Mouse (Mus musculus) spleen, postnatal 10 days (tissue): ENCODE data around the gene Gm11985.
A peak's percentile ranks its signal among the peaks of the same experiment; 100 is the strongest.

Source experiments
- DNase-seq, 2 experiments: peaks; one replicate each; pipeline ENCODE4 v3.0.0; 2021 to 2022; ENCODE audit warnings: low spot score in 2 of 2

Gene Gm11985

GRCm38 (mm10) chr11:7200393-7200783 is 12.0 kb upstream of the Gm11985 start:
- no peak for DNase-seq

- peak in 1 of 2 experiments; percentile 39 for DNase-seq
These were observed 11.5 kb upstream of the Gm11985 start for GRCm38 (mm10) chr11:7199736-7200392.

DNA sequence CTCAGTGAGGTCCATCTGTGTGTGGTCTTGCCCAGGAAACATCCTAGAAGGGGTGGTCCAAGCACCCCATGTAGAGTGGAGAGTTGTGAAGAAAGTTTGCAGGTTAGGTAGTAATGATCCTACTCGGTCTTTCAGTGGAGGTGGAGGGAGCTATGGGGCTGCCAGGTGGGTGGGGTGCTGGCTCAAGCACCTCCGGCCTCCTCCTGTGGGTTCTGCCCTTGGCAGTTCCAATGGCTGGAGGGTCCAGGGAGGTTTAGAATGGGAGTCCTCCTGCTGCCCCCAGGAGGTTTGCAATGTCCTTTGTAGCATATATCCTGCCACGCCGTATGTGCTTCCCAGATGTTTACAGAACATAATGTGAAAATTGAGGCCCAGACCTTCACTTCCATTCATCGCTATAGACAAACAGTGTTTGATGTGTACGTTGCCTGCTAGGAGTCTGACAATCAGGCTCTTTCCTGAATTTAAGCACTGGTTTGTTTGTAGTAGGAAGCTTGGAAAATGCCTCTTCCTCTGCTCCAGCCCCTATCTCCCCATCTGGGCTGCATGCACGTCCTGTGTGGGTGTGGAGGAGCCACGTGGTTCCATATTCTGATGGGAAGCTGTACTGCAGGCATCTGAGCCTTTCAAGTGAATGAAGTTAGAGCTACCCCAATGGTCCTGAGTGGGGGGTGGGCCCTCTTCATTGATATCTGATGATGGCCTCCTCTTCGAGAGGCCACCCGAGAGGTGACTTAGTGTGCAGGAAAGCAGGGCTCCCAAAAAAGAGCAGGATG is 10.3 kb upstream of the Gm11985 start:
- DNase-seq = no peak

- DNase-seq = no peak
These were observed 9.6 kb upstream of the Gm11985 start for GRCm38 (mm10) chr11:7198006-7198405.

GRCm38 (mm10) chr11:7197491-7197941 is 9.1 kb upstream of the Gm11985 start, which contains the start of gene Igfbp1:
Gene Igfbp1, plus strand, starts transcription at chr11:7197782.
- DNase-seq = no peak

GRCm38 (mm10) chr11:7195312-7195685 is 6.9 kb upstream of the Gm11985 start:
- no peak for DNase-seq

DNA sequence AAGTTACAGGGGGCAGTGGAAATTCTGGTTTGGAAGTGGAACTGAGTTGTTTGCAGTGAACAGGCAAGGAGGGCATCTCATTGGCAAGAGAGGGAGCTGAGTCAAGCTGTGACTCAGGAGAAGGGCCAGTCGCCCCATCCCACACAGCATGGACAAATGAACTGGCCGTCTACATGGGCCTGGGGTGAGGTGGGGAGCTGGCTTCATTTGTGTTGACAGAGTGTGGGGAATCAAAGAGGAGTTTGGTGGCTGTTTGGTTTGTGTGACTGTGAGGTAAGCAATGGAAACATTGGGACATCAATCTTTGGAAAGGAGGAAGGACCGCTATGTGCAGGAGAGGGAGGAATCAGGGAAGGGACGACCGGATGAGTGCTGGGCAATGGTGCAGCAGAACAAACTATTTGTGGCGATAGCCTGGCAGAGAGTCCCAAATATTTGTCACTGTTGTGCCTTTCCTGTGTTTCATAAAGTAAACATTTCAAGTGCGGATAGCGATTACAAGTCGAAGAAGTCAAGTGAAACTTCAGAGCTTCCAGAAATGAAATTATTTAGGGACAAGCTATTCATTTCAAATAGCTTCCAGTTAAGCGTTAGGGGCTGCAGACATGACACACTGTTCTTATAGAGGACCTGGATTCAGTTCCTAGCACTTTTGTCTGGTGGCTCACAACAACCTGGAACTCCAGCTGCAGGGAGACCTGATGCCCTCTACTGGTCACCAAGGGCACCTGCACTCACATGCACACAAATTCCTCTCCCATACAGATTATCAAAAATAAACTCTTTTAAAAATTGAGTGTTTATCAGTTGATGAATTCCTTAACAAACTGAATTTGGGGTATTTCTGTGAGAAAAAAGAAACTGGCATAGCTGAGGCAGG is 6.3 kb upstream of the Gm11985 start:
- DNase-seq = no peak

DNA sequence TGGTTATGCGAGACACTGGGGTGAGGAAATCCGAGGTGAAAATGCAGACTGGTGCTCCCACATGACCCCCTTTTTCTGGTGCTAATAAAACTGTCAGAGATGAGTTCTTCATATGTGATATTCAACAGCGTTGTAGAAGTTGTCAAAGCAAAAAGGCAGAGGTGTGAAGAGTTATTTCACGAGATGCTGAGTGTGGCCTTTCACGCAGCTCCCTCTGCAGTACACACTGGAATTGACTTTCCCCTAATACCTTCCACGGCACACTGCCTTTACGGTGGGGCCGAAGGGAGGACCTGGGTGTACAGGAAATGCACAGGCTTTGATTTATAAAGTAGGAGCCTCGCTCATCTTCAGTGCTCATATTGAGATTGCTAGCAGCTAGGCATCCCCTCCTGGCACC is 4.8 kb upstream of the Gm11985 start:
- no peak for DNase-seq

DNA sequence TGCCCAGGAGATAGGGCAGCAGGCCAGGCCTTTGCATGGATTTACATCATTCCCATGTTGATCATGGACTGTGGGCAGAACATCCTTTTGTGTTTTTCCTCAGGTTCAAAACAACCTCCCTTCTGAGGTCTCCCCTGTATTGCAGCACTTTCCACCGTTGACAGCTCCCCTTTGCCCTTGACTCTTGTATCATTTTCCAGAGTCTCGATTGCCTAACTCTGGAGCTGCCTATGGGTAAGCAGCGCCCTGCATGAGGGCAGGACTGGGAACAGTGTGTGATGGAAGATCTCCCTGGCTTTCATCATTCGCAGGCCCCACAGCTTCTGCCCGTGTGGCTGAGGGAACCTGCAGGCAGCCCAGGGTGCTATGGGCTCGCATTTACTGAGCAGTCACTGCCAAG is 4.3 kb upstream of the Gm11985 start:
- DNase-seq = no peak

DNA sequence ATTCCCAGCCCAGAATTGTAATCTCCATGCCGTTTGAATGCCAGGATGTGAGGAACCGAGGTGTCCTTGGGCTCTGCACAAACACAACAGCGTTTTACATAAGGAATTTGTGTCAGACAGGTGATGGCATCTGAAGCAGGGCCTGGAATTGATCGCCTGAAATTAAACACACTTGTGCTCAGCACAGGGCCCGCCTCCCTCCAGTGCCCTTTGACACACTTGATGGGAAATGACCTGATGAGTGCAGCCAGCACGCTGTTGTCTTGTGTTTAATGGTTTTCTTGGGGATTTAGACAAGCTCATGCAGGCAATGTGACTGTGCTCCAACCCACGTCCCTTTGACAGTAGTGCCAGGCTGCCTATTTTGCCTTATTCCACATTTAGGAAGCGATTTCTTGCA is 897 bp downstream of the Gm11985 start:
- no peak for DNase-seq

GRCm38 (mm10) chr11:7184420-7184819 is 3.9 kb downstream of the Gm11985 start:
- DNase-seq = no peak

GRCm38 (mm10) chr11:7182409-7183042 is 5.8 kb downstream of the Gm11985 start:
- DNase-seq = no peak

DNA sequence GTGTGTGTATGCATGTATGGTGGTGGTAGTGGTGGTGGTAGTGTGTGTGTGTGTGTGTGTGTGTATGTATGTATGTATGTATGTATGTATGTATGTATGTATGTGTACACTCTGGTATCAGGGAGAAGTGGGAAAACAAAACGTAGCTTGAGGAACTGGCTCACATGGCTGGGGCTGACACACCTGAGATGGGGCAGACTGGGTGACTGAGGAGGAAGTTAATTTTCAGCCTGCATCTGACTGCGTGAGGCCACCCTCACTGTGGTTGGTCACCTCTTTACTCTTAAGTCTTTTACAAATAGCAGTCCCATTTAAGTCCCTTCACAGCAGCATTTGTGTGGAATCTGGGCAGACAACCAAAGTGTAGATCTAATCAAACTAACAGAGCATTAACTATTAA is 9.1 kb downstream of the Gm11985 start:
- DNase-seq = no peak

- DNase-seq = no peak
These were observed 9.6 kb downstream of the Gm11985 start for GRCm38 (mm10) chr11:7178724-7179123.

DNA sequence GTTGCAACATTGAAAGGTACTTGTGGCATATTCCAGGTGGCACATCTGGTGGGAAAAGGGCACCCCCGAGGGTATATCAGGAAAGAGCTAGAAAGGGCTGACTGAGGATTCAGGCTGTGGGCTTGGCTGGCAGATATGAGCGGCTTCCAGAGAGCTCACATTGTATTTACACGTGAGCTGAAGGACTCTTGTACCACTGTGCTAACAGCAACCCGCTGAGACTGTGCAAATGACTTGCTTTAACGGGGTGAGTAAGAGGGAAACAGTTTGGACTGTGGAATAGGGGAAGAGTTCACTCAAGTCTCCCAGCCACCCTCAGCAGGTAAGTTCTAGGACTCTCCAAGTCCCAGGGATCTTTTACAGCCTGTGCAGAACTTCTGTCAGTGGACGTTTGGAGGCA is 14.7 kb downstream of the Gm11985 start:
- no peak for DNase-seq

- DNase-seq = no peak
These were observed 18.7 kb downstream of the Gm11985 start for GRCm38 (mm10) chr11:7169645-7170044.

DNA sequence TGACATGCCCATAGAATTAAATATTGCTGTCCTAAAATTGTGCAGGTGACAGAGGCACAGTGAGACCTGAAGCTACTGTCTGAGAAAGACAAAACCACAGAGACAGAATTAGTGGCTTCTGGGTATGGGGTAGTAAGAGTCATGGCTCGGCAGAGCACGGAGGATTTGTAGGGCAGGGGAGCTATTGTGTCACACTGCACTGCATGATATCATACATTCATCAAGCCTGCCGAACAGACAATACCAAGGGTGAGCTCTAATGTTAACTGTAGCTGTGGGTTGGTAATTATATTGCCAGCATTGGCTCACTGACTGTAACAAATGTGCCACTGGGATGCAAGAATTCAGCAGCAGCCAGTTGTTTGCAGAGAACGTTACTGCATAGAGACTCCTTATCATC is 24.0 kb downstream of the Gm11985 start:
- no peak for DNase-seq

DNA sequence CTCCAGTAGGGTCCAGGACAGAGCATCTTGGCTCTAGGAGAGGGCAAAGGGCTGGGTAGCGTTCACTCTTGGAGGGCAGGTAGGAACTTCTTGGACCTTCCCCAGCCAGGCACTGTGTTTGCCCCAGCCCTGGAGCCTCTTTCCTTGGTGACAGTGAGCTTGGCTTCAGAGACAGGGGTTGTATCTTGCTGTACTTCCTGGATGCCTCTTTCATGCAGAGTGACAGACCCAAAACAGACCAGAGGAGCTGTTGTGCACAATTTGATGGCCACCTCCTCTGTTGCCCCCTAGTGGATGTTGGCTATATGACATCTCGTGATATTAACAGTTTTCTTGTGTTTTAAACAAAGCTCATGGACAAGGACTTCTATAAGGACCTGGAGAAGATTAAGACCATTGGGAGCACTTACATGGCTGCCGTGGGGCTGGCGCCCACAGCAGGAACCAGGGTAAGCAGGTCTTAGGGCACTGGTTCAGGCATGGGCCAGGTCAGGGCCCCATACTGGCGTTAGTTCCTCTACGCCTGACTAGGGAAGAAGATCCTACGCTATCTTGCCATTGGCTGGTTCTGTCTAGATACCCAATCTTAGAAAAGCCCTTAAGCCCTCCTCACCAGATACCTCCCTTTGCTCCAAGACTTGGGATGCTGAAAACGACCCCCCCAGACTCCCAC is 26.7 kb downstream of the Gm11985 start:
- no peak for DNase-seq

- no peak for DNase-seq
These were observed 27.7 kb downstream of the Gm11985 start for GRCm38 (mm10) chr11:7160637-7161101.

GRCm38 (mm10) chr11:7160146-7160545 is 28.2 kb downstream of the Gm11985 start:
- DNase-seq = no peak

- no peak for DNase-seq
These were observed 30.2 kb downstream of the Gm11985 start for GRCm38 (mm10) chr11:7158196-7158595.
